Mouse (Mus musculus): Measurements from ENCODE around the gene Luc7l2.

GRCm38 (mm10) chr6:38581711-38582110 lies 30.6 kb downstream of the Luc7l2 start:
- TF ChIP-seq CTCF (IDR thresholded peaks at IDR 0.05; ENCODE audit: low read depth) (no peak), EP300 (IDR thresholded peaks at IDR 0.05; ENCODE audit: low read depth) (no peak)

All from liver, embryonic 14.5 days (tissue).